Comparison of ENCODE assay signal across 7 mouse cellular contexts in genomic region chr7:4148341-4149208, GRCm38 (mm10). TPM values are rescaled to one million over a fixed set of nuclear protein-coding genes. Genes with fewer than 3 reads are reported as not detected.
DNase-seq lines count a peak whose midpoint lies in the region; ATAC-seq and TF ChIP-seq lines count a peak whose summit lies in the region.

No protein-coding gene starts in this region.

- intact Hi-C loops in left cerebral cortex, postnatal 25 days (cut with DNase I), result loop anchor here (1.0 to 5.0 kb wide), 5 partner anchors 28 to 456 kb away; partner anchors contain the start of genes Mboat7 and Tsen34

- peak; percentile 8; the same call in 1 of the 2 replicates for ATAC-seq in limb, embryonic 14.5 days (ENCODE audit: low FRiP score, low read depth)
- peak; percentile 36 for ATAC-seq in neural tube, embryonic 14.5 days (ENCODE audit: low read depth)
- no peak for ATAC-seq in erythroid progenitor cell, adult 5-6 weeks (replicated peaks; ENCODE audit: low FRiP score, poor library complexity, severe bottlenecking)

- H3K4me2 ChIP-seq in limb, embryonic 14.5 days (replicated peaks; ENCODE audit: low read depth, low read length, severe bottlenecking), result peak overlapping the region; percentile 68
- peak overlapping the region; percentile 64 for H3K4me2 ChIP-seq in neural tube, embryonic 14.5 days (ENCODE audit: low read depth, low read length)

- peaks cover 52% of the 10 kb centered on the region for H3K36me3 ChIP-seq in erythroblast, embryonic 14.5 days (ENCODE audit: control insufficient read depth)
- peaks cover 61% of the 10 kb centered on the region for H3K36me3 ChIP-seq in limb, embryonic 14.5 days (ENCODE audit: control insufficient read depth, insufficient read depth, low read length)
- H3K36me3 ChIP-seq in neural tube, embryonic 14.5 days (ENCODE audit: control insufficient read depth, insufficient read depth, low read length), result peaks cover 34% of the 10 kb centered on the region

- peak; percentile 26 to 35 for DNase-seq in left cerebral cortex, postnatal 25 days (ENCODE audit: low spot score in 2 of 2)
- DNase-seq in left cerebral cortex, adult 11 months (ENCODE audit: low spot score), result no peak
- DNase-seq in limb, embryonic 14.5 days (ENCODE audit: low spot score), result no peak

- peak overlapping the region; percentile 77 for H3K9ac ChIP-seq in limb, embryonic 14.5 days (ENCODE audit: low read depth, low read length, severe bottlenecking)
- H3K9ac ChIP-seq in neural tube, embryonic 14.5 days (replicated peaks; ENCODE audit: low read depth, low read length), result peak overlapping the region; percentile 79

- peak overlapping the region; percentile 84 for H3K4me3 ChIP-seq in bone marrow macrophage, adult 2 months (ENCODE audit: insufficient read depth, low read length)
- peak overlapping the region; percentile 86 for H3K4me3 ChIP-seq in erythroblast, embryonic 14.5 days (replicated peaks)
- peak overlapping the region; percentile 52 for H3K4me3 ChIP-seq in limb, embryonic 14.5 days (replicated peaks; ENCODE audit: low read length)
- peak overlapping the region; percentile 58 for H3K4me3 ChIP-seq in neural tube, embryonic 14.5 days (ENCODE audit: low read depth, low read length)

- WGBS in limb, embryonic 14.5 days, result 26% methylated on average over 18 of the region's 18 CpGs
- WGBS in neural tube, embryonic 14.5 days, result 25% methylated on average over 18 of the region's 18 CpGs

- H3K27me3 ChIP-seq in erythroblast, embryonic 14.5 days (ENCODE audit: control insufficient read depth), result peaks cover 6% of the 10 kb centered on the region
- peaks cover 11% of the 10 kb centered on the region; the same call in 1 of the 2 replicates for H3K27me3 ChIP-seq in limb, embryonic 14.5 days (ENCODE audit: control insufficient read depth, insufficient read depth, low read length)
- H3K27me3 ChIP-seq in neural tube, embryonic 14.5 days (ENCODE audit: control insufficient read depth, insufficient read depth, low read length), result no peaks in the 10 kb centered on the region

- TF ChIP-seq CTCF in bone marrow macrophage, adult 2 months (IDR thresholded peaks at IDR 0.05; ENCODE audit: low read depth, low read length), result no peak

- H3K4me1 ChIP-seq in bone marrow macrophage, adult 2 months (ENCODE audit: control insufficient read depth, insufficient read depth, low read length), result peaks cover 11% of the 10 kb centered on the region
- H3K4me1 ChIP-seq in erythroblast, embryonic 14.5 days (ENCODE audit: control insufficient read depth), result peaks cover 63% of the 10 kb centered on the region
- H3K4me1 ChIP-seq in limb, embryonic 14.5 days (ENCODE audit: control insufficient read depth, insufficient read depth, low read length), result peaks cover 18% of the 10 kb centered on the region
- peaks cover 17% of the 10 kb centered on the region for H3K4me1 ChIP-seq in neural tube, embryonic 14.5 days (ENCODE audit: control insufficient read depth, insufficient read depth, low read length)

- H3K27ac ChIP-seq in bone marrow macrophage, adult 2 months (ENCODE audit: insufficient read depth, low read depth, low read length), result peak overlapping the region; percentile 94
- H3K27ac ChIP-seq in limb, embryonic 14.5 days (replicated peaks; ENCODE audit: low read depth, low read length), result peak overlapping the region; percentile 86
- peak overlapping the region; percentile 90 for H3K27ac ChIP-seq in neural tube, embryonic 14.5 days (ENCODE audit: low read depth, low read length)

- H3K9me3 ChIP-seq in erythroblast, embryonic 14.5 days (ENCODE audit: control insufficient read depth, low read length), result no peaks in the 10 kb centered on the region
- H3K9me3 ChIP-seq in limb, embryonic 14.5 days (ENCODE audit: control insufficient read depth, low read length), result no peaks in the 10 kb centered on the region
- no peaks in the 10 kb centered on the region for H3K9me3 ChIP-seq in neural tube, embryonic 14.5 days (ENCODE audit: control insufficient read depth, low read length)

- TF ChIP-seq POLR2A in bone marrow macrophage, adult 2 months (IDR thresholded peaks at IDR 0.05; ENCODE audit: borderline replicate concordance, low read depth, low read length), result no peak
- TF ChIP-seq POLR2A in limb, embryonic 14.5 days (IDR thresholded peaks at IDR 0.05; ENCODE audit: borderline replicate concordance, extremely low read depth, insufficient read depth, insufficient read length), result no peak

RNA-seq across cellular contexts. Expression of gene Leng9, which starts 1.6 kb away (rescaled TPM):
- 1 to 10 TPM; 6.8 to 7.2 TPM for total RNA-seq in left cerebral cortex, postnatal 25 days (2021)
- 3.1 and 3.8 TPM in 2 replicates for polyA plus RNA-seq in bone marrow macrophage, adult 2 months (2012; ENCODE audit: insufficient read depth, insufficient read length, missing spikeins)
- 0.04 and 0.07 TPM in 2 replicates for polyA plus RNA-seq in erythroblast, embryonic 14.5 days (2012)
- polyA plus RNA-seq in limb, embryonic 14.5 days (2012; rRNA removed), result 3.6 and 3.9 TPM in 2 replicates
- 3.4 and 3.9 TPM in 2 replicates for polyA plus RNA-seq in limb, embryonic 14.5 days (2014; fragmentation: Nextera tagmentation; extraction: Ambion mirVana)
- polyA plus RNA-seq in neural tube, embryonic 14.5 days (2014; fragmentation: Nextera tagmentation; extraction: Ambion mirVana), result 4.1 and 4.6 TPM in 2 replicates
- 2.9 TPM in 1 of 2 replicates, not detected in the other for total RNA-seq in erythroid progenitor cell, adult 5-6 weeks (2015; ENCODE audit: low replicate concordance)
- total RNA-seq in erythroid progenitor cell, adult 5-6 weeks (2017; ENCODE audit: low replicate concordance), result 0.64 and 1.4 TPM in 2 replicates

RNA-seq across cellular contexts. Expression of gene Leng8, which starts 11.7 kb away (rescaled TPM):
- 100 to 1,000 TPM; 120 to 142 TPM for total RNA-seq in left cerebral cortex, postnatal 25 days (2021)
- 126 and 153 TPM in 2 replicates for polyA plus RNA-seq in bone marrow macrophage, adult 2 months (2012; ENCODE audit: insufficient read depth, insufficient read length, missing spikeins)
- polyA plus RNA-seq in erythroblast, embryonic 14.5 days (2012), result 20.2 and 21.2 TPM in 2 replicates
- 365 and 505 TPM in 2 replicates for polyA plus RNA-seq in limb, embryonic 14.5 days (2012; rRNA removed)
- polyA plus RNA-seq in limb, embryonic 14.5 days (2014; fragmentation: Nextera tagmentation; extraction: Ambion mirVana), result 45.8 and 53.6 TPM in 2 replicates
- 62.4 and 68.1 TPM in 2 replicates for polyA plus RNA-seq in neural tube, embryonic 14.5 days (2014; fragmentation: Nextera tagmentation; extraction: Ambion mirVana)
- total RNA-seq in erythroid progenitor cell, adult 5-6 weeks (2015; ENCODE audit: low replicate concordance), result 104 and 111 TPM in 2 replicates
- 106 and 112 TPM in 2 replicates for total RNA-seq in erythroid progenitor cell, adult 5-6 weeks (2017; ENCODE audit: low replicate concordance)

RNA-seq across cellular contexts. Expression of gene Cdc42ep5, which starts 16.1 kb away (rescaled TPM):
- 1 to 10 TPM; 1.4 to 1.9 TPM for total RNA-seq in left cerebral cortex, postnatal 25 days (2021)
- not detected in 2 replicates for polyA plus RNA-seq in bone marrow macrophage, adult 2 months (2012; ENCODE audit: insufficient read depth, insufficient read length, missing spikeins)
- 0.14 and 0.25 TPM in 2 replicates for polyA plus RNA-seq in erythroblast, embryonic 14.5 days (2012)
- polyA plus RNA-seq in limb, embryonic 14.5 days (2012; rRNA removed), result 79.3 and 96.0 TPM in 2 replicates
- 83.2 and 89.0 TPM in 2 replicates for polyA plus RNA-seq in limb, embryonic 14.5 days (2014; fragmentation: Nextera tagmentation; extraction: Ambion mirVana)
- 3.0 and 9.8 TPM in 2 replicates for polyA plus RNA-seq in neural tube, embryonic 14.5 days (2014; fragmentation: Nextera tagmentation; extraction: Ambion mirVana)
- total RNA-seq in erythroid progenitor cell, adult 5-6 weeks (2015; ENCODE audit: low replicate concordance), result not detected in 2 replicates
- total RNA-seq in erythroid progenitor cell, adult 5-6 weeks (2017; ENCODE audit: low replicate concordance), result not detected in 2 replicates

RNA-seq across cellular contexts. Expression of gene Ttyh1, which starts 29.4 kb away (rescaled TPM):
- total RNA-seq in left cerebral cortex, postnatal 25 days (2021), result 100 to 1,000 TPM; 743 to 807 TPM
- not detected in 2 replicates for polyA plus RNA-seq in bone marrow macrophage, adult 2 months (2012; ENCODE audit: insufficient read depth, insufficient read length, missing spikeins)
- polyA plus RNA-seq in erythroblast, embryonic 14.5 days (2012), result not detected in 2 replicates
- 4.4 and 4.8 TPM in 2 replicates for polyA plus RNA-seq in limb, embryonic 14.5 days (2012; rRNA removed)
- 1.9 and 2.6 TPM in 2 replicates for polyA plus RNA-seq in limb, embryonic 14.5 days (2014; fragmentation: Nextera tagmentation; extraction: Ambion mirVana)
- polyA plus RNA-seq in neural tube, embryonic 14.5 days (2014; fragmentation: Nextera tagmentation; extraction: Ambion mirVana), result 149 and 151 TPM in 2 replicates
- not detected in 2 replicates for total RNA-seq in erythroid progenitor cell, adult 5-6 weeks (2015; ENCODE audit: low replicate concordance)
- under 0.01 TPM in 1 of 2 replicates, not detected in the other for total RNA-seq in erythroid progenitor cell, adult 5-6 weeks (2017; ENCODE audit: low replicate concordance)

Comparison
In these comparisons a context has a peak if more than half of its experiments do, and no peak if none do; other contexts are left out.
1. DNase-seq: peak in left cerebral cortex, postnatal 25 days (2 of 2); none in left cerebral cortex, adult 11 months (single experiment) and limb, embryonic 14.5 days (single experiment).
2. Peak in every context shown above with its lines, with median percentiles within 50 percentile points of each other: H3K27ac ChIP-seq and H3K4me3 ChIP-seq.